Mouse (Mus musculus) cerebellum, adult 2 months (tissue): ENCODE data around the gene Saysd1. TPM values are rescaled to one million over a fixed set of nuclear protein-coding genes. Genes with fewer than 3 reads are reported as not detected.

ENCODE experiments used
- DNase-seq, 2 experiments: peaks; one replicate each; pipeline ENCODE4 v3.0.0; 2021
- H3K27ac ChIP-seq: fragments of 200-500 bp; 2 replicates; pipeline ENCODE4 v1.5.1; 2012; ENCODE audit warnings: low read length, control low read depth, inconsistent platforms; ENCODE audit not compliant: insufficient read depth
- H3K27me3 ChIP-seq: fragments of 200-500 bp; 2 replicates; pipeline ENCODE4 v1.6.1; 2012; ENCODE audit warnings: inconsistent platforms, mild to moderate bottlenecking, low read length, moderate library complexity; ENCODE audit not compliant: control insufficient read depth, insufficient read depth
- H3K4me1 ChIP-seq: fragments of 200-500 bp; 2 replicates; pipeline ENCODE4 v1.6.1; 2011; ENCODE audit warnings: low read length; ENCODE audit not compliant: control insufficient read depth, insufficient read depth
- H3K4me3 ChIP-seq: fragments of 200-500 bp; replicated peaks from 2 replicates; pipeline ENCODE3; 2011; ENCODE audit warnings: mild to moderate bottlenecking, low read depth, low read length, control low read depth; ENCODE audit not compliant: insufficient read depth
- CTCF ChIP-seq: fragments of 200-500 bp; IDR thresholded peaks from 2 replicates; pipeline ENCODE4 v1.5.1; 2011; ENCODE audit warnings: low read depth, mild to moderate bottlenecking, control low read depth, low read length, moderate library complexity, borderline replicate concordance; ENCODE audit not compliant: insufficient read depth
- POLR2A ChIP-seq: fragments of 200-500 bp; IDR thresholded peaks from 2 replicates; pipeline ENCODE4 v1.6.1; 2011; ENCODE audit warnings: low read length, control low read depth, borderline replicate concordance; ENCODE audit not compliant: insufficient read depth
- WGBS: fragments of 180-500 bp; shearing (Covaris S2); methylation state at CpG from one replicate; pipeline ENCODE4 v1.1.7; 2018; 5-methylcytosine and 5-hydroxymethylcytosine counted together
- polyA plus RNA-seq: library from polyadenylated mRNA; depleted of rRNA; stranded (reverse); fragments of >200 nt; gene quantifications from 2 replicates; pipeline ENCODE4 v1.2.3, GENCODE M21; 2012

Saysd1 gene
- polyA plus RNA-seq, 1 experiment: 7.5 TPM

DNA sequence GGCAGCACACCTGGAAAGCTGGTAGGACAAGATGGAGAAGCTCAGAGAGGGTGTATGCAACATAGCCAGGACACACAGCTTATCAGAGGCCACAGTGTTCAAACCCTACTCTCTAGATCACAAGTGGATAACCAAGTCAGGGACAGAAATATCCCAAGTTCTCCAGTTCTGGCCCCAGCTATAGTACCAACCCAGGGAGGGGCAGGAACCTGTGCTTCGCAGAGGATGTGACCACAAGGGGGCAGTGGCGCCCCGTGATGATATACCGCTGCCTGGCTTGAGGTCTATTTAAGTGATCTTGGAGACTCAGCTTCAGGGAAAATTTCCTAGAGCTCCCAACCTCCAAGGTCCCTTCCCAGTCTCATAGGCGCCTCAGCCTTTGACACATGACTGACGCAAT lies 24.4 kb downstream of the Saysd1 start:
- Histone ChIP-seq H3K4me1 (no peaks in the 10 kb centered on the region), H3K27ac (no peak overlapping the region), H3K27me3 (no peaks in the 10 kb centered on the region), H3K4me3 (no peak overlapping the region)
- peak; percentile 77 for TF ChIP-seq CTCF
- TF ChIP-seq POLR2A: no peak
- 5% methylated on average over 6 of the region's 6 CpGs for WGBS
- peak; percentile 41 to 68 for DNase-seq

DNA sequence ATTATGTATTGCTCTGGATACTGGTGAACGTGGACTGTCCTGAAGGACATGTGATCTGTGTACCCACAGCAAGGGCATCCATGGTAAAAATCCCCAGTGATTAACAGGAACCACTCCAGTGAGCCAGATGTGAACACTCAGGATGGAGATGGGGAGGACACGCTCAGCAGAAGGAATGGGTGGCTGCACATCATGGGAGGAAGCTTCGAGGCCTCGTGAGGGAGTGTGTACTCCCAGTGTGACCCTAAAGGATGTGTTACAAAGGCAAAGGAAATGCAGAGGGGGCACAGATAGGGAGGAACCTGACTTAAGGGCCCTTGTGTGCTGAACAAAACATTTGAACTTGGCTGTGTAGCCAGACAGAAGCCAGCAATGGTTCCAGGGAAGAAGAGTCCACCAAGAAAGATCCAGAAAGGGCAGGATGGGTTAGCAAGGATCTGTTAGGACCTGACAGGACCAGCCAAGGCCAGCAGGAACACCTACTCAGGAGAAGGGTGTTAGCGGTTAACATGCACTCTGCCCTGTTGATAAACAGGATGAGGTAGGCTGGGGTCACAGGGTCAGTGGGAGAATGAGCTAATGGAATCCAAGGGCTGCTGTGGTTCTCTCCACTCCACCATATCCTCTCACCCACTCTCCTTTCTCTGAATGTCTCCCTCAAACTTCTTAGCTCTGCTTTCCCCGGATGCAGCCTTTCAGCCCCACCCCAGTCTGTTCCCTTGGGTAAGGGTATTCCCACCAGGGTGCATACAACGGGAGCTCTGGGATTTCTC lies 25.0 kb downstream of the Saysd1 start:
- 67% methylated on average over 7 of the region's 7 CpGs for WGBS
- Histone ChIP-seq H3K4me1 (no peaks in the 10 kb centered on the region), H3K4me3 (no peak overlapping the region), H3K27ac (no peak overlapping the region), H3K27me3 (no peaks in the 10 kb centered on the region)
- no peak for TF ChIP-seq POLR2A
- no peak for TF ChIP-seq CTCF
- DNase-seq: no peak

DNA sequence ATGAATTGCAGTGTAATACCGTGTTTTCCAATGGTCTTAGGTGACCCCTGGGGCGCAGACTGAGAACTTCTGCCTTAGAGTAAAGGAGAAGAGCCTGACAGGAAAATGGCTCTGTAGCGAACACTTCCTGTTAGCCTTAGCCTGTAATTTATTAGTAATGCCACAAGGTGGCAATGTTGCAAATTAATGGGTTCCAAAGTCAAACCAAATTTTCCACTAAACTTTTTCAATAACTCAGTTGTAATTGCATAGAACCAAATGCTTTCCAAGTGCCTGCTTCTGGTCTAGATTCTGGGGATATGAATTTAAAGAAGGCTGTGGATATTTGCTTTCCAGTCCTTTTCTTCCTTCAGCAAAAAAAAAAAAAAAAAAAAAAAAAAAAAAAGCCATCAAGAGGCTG lies 26.1 kb downstream of the Saysd1 start:
- Histone ChIP-seq H3K4me3 (no peak overlapping the region), H3K27me3 (no peaks in the 10 kb centered on the region), H3K4me1 (no peaks in the 10 kb centered on the region), H3K27ac (no peak overlapping the region)
- no peak for DNase-seq
- no peak for TF ChIP-seq POLR2A
- TF ChIP-seq CTCF: no peak
- WGBS: 71% methylated on average over 3 of the region's 3 CpGs

DNA sequence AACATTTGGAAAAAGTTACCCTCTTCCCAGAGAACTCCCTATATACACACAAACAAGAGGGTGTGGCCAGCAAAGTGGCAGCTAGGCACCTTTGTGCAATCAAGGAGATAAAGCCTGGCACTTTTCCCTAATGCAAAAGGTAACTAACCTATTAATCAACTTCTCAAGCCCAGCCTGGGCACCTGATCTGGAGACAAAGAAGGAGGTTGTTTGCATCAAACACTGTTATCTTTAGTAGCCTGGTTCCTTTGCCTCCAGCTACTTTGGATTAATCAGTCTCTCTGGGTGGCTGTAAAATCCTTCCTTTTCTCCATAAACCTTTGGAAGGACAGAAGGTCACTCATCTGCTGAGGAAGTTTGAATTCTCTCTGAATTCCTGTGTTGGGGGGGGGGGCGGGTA lies 27.4 kb downstream of the Saysd1 start:
- Histone ChIP-seq H3K4me1 (no peaks in the 10 kb centered on the region), H3K4me3 (no peak overlapping the region), H3K27ac (no peak overlapping the region), H3K27me3 (no peaks in the 10 kb centered on the region)
- no peak for TF ChIP-seq CTCF
- TF ChIP-seq POLR2A: no peak
- no peak for DNase-seq
- WGBS: 68% methylated on average over 1 of the region's 1 CpGs

DNA sequence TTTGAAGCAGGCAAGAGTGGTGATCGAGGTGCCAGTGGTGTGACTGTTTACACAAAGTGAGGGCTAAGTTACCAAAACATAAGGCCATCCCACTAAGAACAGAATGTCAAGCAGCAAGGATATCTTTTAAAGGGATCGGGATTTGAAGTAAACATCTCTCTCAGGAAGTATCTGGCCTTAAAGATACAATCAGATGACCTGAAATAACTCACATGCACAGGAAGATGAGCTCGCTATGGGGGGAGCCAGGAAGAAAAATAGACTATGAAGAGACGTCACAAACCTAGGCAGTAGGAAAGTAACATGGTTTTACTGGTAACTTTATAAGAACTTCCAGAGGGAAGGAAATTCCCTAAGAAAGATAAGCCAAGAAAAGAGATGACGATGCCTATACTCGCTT lies 32.1 kb downstream of the Saysd1 start:
- no peak for DNase-seq
- no peaks in the 10 kb centered on the region for H3K4me1 ChIP-seq
- no peak overlapping the region for H3K27ac ChIP-seq
- TF ChIP-seq CTCF: no peak
- no peak for TF ChIP-seq POLR2A
- no peak overlapping the region for H3K4me3 ChIP-seq
- 86% methylated on average over 6 of the region's 6 CpGs for WGBS
- H3K27me3 ChIP-seq: no peaks in the 10 kb centered on the region

DNA sequence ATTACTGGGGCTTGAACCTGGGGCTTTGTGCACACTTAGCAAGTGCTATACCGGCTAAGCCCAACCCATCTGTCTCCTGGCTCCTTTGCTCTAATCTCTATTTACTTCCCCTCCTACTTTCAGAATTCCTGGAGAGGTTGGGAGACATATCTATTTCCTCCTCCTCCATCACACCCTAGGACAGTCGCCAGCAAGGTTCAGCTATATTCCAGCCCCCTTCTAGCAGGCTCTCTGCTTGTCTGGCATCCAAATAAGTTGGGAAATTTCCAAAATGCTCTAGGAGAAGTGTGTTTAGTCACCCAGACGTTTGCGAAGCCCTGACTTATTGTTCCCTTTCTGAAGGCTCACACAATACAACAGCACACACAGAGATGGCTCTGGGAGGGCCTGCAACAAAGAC lies 35.1 kb downstream of the Saysd1 start:
- DNase-seq: no peak
- Histone ChIP-seq H3K4me1 (no peaks in the 10 kb centered on the region), H3K27ac (no peak overlapping the region), H3K4me3 (no peak overlapping the region), H3K27me3 (no peaks in the 10 kb centered on the region)
- 19% methylated on average over 4 of the region's 4 CpGs for WGBS
- TF ChIP-seq CTCF (no peak), POLR2A (no peak)

DNA sequence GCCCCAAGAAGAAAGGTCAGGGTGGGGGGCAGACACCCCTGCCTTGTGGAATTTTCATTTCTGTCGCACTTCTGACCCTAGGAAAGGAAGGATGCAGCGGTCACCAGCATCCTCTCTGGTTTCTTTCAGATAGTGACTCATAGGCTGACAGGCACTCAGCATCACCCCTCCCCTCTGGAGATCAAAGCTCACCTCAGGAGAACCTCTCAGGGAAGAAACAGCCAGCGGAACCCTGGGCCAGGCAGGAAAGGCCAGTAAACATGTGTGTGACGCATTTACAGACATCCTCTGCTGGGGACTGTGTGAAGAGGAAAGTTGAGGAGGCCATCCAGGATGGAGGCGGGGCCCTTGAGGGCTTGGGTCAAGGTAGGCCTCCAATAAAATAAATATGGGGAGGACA lies 40.3 kb downstream of the Saysd1 start:
- H3K4me3 ChIP-seq: no peak overlapping the region
- WGBS: 76% methylated on average over 5 of the region's 5 CpGs
- H3K27me3 ChIP-seq: no peaks in the 10 kb centered on the region
- no peaks in the 10 kb centered on the region for H3K4me1 ChIP-seq
- no peak for DNase-seq
- TF ChIP-seq CTCF (no peak), POLR2A (no peak)
- no peak overlapping the region for H3K27ac ChIP-seq

DNA sequence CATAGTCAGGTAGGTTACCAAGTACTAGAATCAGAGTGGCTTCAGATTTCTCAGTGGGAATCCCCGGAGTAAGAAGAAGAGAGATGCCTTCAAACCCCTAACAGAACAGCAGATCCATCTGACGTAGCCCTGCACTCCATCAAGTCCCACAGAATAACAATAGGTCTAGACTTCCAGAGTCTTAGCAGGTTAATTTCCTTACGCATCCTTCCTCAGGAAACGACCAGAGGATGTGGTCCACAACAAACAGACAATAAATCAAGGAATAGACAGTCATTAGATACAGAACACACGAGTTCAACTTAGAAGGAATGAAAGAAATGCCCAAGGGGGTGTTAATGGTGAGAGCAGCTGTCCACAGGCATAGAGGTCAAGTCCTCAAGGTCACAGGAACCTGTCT lies 43.4 kb downstream of the Saysd1 start:
- Histone ChIP-seq H3K4me3 (no peak overlapping the region), H3K4me1 (no peaks in the 10 kb centered on the region), H3K27me3 (no peaks in the 10 kb centered on the region; the same call in 1 of the 2 replicates), H3K27ac (no peak overlapping the region)
- 75% methylated on average over 5 of the region's 5 CpGs for WGBS
- no peak for TF ChIP-seq POLR2A
- TF ChIP-seq CTCF: no peak
- DNase-seq: no peak
